Mouse (Mus musculus) thymus, adult 18-20 months (tissue): Measurements from ENCODE around the gene Gm28374.
A peak's percentile ranks its signal among the peaks of the same experiment; 100 is the strongest.
"Not testable (repeated sequence)": the region's sequence is repeated elsewhere in the genome, so short reads cannot be mapped to it uniquely, and the experiment has no call there.

Source experiments
- DNase-seq, 2 experiments: peaks; one replicate each; pipeline ENCODE4 v3.0.0; 2022; ENCODE audit warnings: mixed read lengths in 2 of 2

The Gm28374 gene

DNA sequence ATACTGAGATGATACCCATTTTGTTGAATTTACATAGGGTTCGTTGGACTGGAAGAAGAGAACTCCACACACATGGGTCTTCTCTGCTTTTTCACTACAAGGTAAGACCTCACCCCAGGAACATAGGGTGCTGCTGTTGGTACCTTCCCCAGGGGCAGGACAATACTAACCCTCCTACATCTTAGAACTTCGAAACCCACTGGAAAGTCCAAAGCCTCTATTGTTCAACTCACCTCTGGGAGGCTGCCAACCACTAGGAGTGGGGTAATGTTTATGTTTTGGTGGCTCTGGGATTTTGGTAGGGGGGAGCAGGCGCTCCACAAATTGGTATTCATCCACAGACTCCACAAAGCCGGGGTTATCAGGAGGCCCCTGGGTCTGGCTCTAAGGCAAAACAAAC is 25.4 kb downstream of the Gm28374 start:
- DNase-seq = no peak

DNA sequence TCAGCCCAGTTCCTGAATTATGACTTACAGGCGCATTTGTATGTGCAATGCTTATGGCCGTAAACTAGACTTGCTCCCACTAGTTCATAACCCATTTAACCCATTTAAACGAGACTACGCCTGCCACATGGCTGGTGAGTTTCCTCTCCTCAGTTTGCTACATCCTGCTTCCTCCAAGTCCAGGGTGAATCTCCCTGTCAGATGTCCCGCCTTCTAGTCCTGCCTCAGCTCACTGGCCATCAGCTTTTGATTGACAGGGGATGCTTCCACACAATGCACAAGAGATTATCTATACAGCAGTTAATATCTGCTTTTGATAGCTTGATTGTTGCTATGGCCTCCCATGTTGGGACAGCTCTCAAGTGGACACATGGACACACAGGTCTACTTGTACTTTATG is 27.8 kb downstream of the Gm28374 start:
- DNase-seq = no peak

DNA sequence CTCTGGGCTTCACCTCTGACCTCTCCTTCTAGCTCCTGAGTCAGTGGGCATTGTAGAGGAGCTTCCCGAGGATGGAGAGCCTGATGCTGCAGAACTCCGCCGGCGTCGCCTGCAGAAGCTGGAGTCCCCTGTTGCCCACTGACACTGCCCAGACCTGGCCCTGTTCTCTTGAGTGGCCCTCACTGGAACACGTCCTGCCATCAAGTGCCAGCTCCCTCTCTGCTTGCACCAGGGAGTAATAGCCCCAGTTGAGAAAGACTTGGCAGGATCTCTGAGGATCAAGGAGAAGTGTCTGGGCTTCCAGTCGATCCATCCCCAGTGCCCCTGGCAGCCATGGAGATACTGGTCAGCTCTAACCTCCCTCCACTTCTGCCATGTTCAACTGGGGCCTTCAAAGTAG is 29.5 kb downstream of the Gm28374 start:
- DNase-seq = no peak

DNA sequence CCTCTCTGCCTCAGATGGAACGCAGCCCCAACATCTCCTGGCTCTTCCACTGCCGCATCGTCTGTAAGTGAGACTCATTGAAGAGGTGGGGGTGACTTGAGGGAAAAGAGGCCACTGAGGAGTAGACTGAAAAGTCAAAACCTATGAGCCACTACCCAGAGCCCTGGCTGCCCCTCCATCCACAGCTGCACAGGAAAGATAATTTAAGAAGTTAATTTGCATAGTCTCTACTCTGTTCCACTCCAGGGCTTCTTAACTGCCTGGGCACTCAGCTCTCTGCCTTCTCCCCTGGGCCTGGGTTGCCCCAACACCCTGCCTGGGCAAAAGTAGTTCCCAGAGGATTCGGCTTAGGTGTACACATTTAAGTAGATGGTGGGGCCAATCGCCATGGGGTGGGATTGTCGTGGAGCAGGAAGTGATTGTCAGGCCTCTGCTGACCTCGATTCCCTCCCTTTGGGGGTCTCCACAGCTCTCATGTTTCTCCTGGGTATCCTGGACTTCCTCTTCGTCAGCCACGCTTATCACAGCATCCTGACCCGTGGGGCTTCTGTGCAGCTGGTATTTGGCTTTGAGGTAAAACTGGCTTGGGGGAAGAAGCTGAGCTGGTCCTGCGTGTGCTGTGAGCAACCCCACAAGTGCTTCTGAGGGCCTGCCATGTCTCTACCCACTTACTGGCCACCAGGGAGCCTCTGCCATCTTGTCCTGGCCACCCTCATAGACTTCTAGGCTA is 33.2 kb downstream of the Gm28374 start:
- DNase-seq = no peak

DNA sequence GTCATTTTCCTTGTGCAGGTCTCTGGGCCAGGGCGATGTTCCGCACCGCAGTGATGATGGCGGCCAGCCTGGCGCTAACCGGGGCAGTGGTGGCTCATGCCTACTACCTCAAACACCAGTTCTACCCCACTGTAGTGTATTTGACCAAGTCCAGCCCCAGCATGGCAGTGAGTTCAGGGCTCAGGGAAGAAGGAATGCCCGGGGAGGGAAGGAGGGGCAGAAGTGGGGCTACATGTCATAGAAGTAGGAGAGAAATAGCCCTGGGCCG is 34.2 kb downstream of the Gm28374 start:
- DNase-seq = no peak

DNA sequence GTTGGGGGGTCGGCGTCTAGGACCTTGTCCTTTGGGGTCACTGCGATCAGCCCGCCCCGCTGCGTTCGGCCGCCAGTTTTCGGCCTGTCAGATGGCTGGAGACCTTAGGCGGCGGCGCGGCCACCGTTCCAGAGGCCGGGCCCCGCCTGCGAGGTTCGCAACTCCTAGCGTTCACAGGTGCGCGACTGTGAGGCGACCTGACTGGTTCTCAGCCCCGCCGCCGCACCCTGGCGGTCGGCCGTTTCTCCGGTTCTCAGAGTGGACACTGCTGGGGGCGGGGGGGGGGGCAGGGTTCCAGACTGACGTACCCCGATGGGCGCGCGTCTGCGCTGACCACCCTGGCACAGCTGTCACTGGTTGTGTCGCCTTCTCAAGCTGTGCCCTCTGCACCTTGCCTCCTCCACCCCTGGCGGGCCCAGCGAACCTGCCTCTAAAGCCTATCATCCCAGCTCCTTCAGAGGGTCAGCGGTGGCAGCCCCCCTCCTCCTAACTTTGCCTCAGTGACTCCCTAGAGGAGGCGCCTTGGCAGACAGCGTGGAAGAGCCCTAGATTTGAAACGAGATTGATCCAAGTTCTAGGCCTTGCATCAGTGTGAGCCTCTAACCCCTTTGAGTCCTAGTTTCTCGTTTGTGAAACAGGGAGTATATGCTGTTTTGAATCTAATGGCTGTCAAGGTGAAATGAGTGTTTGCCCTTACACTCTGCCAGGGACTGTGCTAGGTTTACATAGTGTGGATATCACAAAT is 34.7 kb downstream of the Gm28374 start:
- no peak for DNase-seq

DNA sequence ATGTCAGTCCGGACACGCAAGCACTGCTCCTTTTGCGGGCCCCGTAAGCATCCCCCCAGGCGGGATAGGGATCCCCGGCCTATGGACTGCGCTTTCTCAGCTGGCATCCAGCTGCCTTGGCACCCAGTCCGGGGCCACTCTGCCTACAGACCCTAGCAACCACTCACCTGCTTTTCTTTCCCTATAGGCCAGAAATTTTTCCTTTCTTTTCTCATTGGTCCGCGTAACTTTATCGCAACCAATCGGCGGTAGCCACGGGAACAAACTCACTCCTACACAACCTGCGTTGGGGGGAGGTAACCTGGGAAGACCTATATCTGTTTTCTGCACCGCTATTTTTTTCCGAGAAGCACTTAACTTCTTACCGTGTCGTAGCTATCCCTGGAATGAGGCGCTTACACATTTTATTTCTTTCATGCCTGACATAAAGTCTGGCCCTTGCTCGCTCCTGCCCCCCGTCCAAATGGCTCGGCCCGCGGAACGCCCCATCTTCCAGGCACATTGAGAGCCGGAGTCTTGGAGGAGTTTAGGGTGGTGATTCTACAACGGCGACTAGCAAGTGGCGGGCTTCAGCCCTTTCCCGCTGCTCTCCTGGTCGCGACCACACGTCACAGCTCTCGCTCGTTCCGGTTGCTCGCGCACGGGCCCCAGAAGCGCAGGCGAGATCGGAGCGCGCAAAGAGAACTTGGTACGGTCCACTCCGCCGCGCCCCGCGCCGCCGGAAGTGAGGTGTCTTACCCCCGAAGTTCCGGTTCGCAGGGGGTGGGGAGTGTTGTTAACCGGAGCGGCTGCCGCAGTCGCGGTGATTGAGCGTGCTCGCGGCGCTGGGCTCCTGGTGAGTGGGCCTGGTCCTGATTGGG is 35.5 kb downstream of the Gm28374 start, which contains the start of gene Syvn1:
TSS of gene Syvn1 (plus strand) at position 283 of the 860 bp plus-strand sequence.
- DNase-seq = peak; percentile 81 to 92

DNA sequence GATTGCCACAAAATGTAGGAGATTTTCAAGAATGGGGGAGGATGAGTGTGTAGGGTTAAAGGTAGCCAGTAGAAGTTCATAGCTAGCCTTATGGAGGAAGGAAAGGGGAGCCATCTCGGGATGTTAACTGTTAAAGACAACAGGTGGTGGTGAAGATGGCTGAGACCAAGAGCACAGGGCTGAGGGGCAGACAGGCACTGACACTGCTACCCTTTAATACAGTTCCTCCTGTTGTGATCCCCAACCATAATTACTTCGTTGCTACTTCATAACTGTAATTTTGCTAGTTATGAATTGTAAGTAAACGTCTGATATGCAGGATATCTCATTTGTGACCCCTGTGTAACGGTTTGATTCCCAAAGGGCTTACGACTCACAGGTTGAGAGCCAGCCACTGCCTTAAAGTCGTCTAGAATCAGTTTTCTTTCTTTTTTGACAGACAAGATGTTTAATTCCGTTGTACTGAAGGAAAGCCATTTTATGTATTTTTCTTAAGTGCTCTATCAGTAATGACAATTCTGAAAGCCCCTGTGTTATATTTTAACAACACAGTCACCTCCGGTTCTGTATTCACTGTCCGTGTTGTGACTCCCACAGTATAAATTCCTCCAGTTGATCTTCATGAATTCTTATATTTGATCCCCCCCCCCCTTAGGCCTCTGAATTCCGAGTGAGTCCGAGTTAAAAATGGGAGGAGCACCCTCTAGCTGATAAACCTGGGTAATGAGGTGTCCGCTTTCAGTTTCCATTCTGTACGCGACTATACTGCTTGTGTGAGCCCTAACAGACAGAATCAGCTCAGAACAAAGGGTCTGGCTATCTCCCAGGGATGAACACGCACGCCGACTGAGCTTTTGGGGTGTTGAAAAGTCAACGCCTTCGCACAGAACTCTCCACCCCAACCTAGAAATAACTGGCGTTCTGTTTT is 36.4 kb downstream of the Gm28374 start:
- no peak for DNase-seq

DNA sequence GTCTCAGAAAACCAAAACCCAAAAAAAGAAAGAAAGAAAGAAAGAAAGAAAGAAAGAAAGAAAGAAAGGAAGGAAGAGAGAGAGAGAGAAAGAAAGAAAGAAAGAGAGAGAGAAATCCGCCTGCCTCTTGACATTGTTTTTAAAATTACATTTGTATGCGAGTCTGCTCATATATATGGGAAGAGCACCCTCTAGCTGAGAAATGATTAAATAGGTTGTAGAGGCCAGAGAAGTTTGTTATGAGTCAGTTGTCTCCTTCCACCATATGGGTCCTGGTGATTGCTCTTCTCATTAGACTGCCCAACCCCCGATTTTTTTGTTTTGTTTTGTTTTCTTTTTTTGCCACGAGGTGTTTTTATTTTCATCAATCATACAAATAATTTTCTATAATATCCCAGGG is 38.0 kb downstream of the Gm28374 start:
- DNase-seq = not testable (repeated sequence)

DNA sequence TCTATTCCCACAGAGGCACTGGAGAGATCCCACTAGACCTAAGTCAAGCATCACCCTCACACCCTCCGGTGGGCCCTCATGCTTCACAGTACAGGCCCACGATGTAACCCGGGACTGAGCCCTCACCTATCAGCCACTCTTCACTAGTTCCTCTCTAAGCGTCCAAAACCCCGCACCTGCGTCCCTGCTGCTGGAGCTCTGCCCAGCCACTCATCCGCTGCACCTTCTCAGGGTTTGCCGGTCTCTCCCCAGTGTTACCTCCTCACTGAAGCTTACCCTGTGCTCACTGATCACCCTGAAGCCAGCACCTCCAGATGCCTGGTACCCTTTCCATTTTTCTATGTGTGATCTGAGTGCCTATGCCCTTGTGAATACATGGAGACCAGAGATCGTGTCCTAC is 39.8 kb downstream of the Gm28374 start:
- DNase-seq = no peak

DNA sequence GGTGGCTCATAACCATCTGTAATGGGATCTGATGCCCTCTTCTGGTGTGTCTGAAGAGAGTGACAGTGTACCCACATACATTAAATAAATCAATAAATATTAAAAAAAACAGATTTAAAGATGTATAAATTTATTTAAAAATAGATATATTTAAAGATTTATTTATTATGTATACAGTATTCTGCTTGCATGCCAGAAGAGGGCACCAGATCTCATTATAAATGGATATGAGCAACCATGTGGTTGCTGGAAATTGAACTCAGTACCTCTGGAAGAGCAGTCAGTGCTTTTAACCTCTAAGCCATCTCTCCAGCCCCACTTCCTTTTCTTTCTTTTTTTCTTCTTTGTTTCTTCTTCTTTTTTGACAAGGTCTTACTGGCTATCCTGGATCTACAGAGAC is 42.1 kb downstream of the Gm28374 start:
- no peak for DNase-seq

DNA sequence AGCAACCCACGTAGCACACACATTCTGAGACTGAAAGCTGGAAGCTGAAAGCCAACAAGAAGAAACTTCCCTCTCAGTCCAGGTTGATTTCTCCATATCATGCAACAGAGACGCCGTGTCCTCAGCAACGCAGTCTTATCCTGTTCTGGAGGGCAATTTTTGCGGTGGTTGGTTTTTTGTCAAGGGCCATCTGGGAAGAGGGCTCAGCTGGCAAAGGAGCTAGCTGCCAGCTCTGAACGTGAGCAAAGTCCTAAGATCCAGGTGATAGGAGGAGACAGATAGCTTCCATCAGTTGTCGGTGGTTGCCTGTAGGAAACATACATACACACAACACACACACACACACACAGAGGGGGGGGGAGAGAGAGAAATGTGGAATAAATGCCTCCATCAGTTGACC is 43.7 kb downstream of the Gm28374 start:
- no peak for DNase-seq

DNA sequence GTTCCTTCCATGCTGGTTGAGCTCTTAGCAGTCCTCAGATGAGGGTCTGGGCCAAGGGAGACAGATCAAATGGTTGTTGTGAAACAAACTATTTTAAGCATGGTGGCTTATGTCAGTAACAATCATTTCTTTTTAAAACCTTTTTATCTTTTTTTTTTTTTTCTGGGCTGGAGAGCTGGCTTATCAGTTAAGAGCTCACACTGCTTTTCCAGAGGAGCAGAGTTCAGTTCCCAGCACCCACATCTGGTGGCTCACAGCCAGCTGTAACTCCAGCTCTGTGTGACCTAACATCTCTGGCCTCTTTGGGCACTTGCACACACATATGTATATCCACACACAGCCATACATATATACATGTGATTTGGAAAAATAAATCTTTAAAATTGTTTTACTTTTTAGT is 44.4 kb downstream of the Gm28374 start:
- DNase-seq = no peak

DNA sequence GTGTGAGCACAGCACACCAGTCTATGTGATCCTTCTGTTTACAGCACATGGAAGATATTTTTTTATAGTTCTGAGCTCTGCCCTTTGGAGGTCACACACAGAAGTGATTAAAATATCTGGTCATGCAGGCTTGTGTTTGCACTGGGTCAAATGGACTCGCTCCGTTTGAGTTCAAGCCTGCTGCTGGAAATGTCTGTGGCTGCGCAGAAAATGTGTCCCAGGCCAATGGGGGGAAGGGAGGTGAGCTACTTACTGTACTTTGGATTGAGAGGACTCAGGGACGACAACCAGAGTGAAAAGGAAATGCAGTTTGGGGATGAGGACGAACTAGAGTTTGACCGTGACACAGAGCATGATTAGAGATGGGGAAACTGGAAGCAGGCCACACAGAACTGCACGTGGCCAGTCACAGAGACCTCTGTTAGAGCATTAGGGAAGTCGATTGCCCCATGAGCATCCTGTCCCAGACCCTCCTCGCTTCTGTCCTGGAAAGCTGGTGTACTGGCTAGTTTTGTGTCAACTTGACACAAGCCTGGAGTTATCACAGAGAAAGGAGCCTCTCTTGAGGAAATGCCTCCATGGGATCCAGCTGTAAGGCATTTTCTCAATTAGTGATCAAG is 46.0 kb downstream of the Gm28374 start:
- no peak for DNase-seq

DNA sequence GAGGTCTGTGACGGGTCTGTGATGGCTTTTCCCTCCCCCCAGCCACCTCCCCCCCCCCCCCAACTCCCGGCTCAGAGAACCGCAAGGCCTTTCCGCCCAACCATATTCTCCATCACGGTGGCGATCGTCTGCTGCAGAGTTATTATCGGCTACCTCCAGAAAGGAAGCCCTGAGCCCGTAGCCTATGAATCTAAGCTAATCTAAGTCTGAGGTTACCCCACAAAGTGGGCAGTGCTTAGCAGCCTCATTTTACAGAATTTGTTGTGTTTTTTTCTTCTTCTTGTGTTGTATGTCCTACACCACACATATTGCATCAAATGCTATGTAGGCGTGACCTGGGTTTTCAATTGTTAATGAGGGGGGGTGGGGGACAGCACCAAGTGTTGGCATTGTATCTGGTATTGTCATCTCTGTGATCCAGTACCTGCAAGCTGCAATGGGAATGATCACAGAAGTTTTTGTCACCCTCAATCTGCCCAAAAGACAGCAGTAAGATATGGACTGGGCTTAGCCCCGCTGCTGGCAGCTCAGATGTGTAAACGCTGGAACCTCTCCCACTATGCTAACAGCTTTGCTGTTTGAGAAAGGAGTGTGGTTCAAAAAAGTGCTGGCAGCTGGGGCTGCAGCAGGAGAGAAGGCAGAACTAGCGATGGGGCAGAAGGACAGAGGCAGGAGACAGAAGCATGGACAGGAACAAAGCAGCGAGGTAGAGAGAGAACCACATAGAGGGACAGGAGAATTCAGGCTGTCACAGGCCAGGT is 51.4 kb downstream of the Gm28374 start:
- no peak for DNase-seq

DNA sequence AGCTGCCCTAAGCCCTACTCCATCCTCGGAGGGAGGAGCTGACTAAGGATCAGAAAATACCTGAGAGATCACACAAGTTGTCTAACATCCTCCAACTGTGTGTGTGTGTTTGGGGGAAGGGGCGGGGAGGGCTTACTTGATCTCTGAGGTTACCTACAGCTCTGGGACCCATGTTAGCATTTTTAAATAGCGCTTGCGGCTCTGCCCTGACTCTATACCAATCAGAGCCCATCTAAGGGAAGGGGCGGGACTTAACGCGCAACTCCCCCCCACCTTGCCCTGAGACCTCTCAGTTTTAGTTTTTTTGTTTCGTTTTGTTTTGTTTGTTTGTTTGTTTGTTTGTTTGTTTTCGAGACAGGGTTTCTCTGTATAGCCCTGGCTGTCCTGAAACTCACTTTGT is 52.6 kb downstream of the Gm28374 start:
- DNase-seq = no peak

DNA sequence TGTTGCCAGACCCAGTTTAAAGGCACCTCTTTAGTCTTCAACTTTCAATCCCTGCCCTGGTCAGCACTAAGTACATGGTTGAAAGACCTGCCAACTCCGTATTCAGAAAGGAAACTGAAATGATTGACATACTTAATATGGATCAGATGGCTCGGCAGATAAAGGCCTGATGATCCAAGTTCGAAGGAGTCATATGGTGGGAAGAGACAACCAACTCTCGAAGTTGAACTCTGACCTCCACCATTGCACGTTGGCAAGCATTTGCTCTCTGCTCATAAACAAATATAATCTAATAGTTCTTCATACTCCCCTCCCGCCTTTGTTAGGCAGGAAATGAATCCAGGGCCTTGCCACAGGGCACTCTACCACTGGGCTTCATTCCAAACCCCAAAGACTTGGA is 53.1 kb downstream of the Gm28374 start:
- no peak for DNase-seq
